Comparison of ENCODE assay signal across 16 mouse cellular contexts in genomic region chr1:172509983-172510382, GRCm38 (mm10). TPM values are rescaled to one million over a fixed set of nuclear protein-coding genes. Genes with fewer than 3 reads are reported as not detected.
DNase-seq lines count a peak whose midpoint lies in the region; ATAC-seq lines count a peak whose summit lies in the region.
"Had no signal": no experiment of that assay in that cellular context is flagged by ENCODE, and none has a peak within 500 bp of the region (broad histone marks: within the 10 kb centered on the region; RNA-seq: fewer than 3 reads in every experiment).

No protein-coding gene starts in this region.

- peaks cover 42% of the 10 kb centered on the region for H3K36me3 ChIP-seq in heart, embryonic 12.5 days
- H3K36me3 ChIP-seq in liver, embryonic 11.5 days (ENCODE audit: control insufficient read depth, insufficient read depth, low read length) = peaks cover 17% of the 10 kb centered on the region
- peaks cover 26% of the 10 kb centered on the region for H3K36me3 ChIP-seq in intestine, embryonic 16.5 days (ENCODE audit: control insufficient read depth, insufficient read depth, low read length)
- H3K36me3 ChIP-seq in stomach, embryonic 15.5 days = peaks cover 26% of the 10 kb centered on the region
- H3K36me3 ChIP-seq: midbrain, embryonic 13.5 days had no signal

- ATAC-seq in heart, embryonic 12.5 days (ENCODE audit: insufficient number of reproducible peaks, low FRiP score) = no peak
- no peak for ATAC-seq in liver, embryonic 11.5 days (replicated peaks; ENCODE audit: low FRiP score)
- peak; percentile 33 for ATAC-seq in intestine, embryonic 16.5 days
- ATAC-seq in stomach, embryonic 15.5 days (ENCODE audit: insufficient read depth, low FRiP score, low read depth) = peak; percentile 61
- no peak for ATAC-seq in granulocyte monocyte progenitor cell, adult 5-6 weeks (replicated peaks; ENCODE audit: poor library complexity, severe bottlenecking)
- ATAC-seq: forebrain, embryonic 16.5 days; midbrain, embryonic 13.5 days had no signal

- no peak overlapping the region for H3K9ac ChIP-seq in heart, embryonic 12.5 days
- H3K9ac ChIP-seq in liver, embryonic 11.5 days (ENCODE audit: low read depth, low read length) = no peak overlapping the region
- H3K9ac ChIP-seq in intestine, embryonic 16.5 days (ENCODE audit: low read depth, low read length) = no peak overlapping the region
- H3K9ac ChIP-seq in stomach, embryonic 15.5 days = no peak overlapping the region
- H3K9ac ChIP-seq: midbrain, embryonic 13.5 days had no signal

- peak overlapping the region; percentile 56; the same call in 1 of the 2 replicates for H3K27ac ChIP-seq in heart, embryonic 12.5 days (ENCODE audit: poor library complexity, severe bottlenecking)
- H3K27ac ChIP-seq in liver, embryonic 11.5 days (ENCODE audit: low read depth, low read length) = no peak overlapping the region
- H3K27ac ChIP-seq in intestine, embryonic 16.5 days (ENCODE audit: low read length) = peak overlapping the region; percentile 56; the same call in 1 of the 2 replicates
- H3K27ac ChIP-seq in stomach, embryonic 15.5 days = peak overlapping the region; percentile 81
- H3K27ac ChIP-seq: layer of hippocampus, adult 2 months; macrophage; midbrain, embryonic 13.5 days had no signal

- H3K27me3 ChIP-seq in heart, embryonic 12.5 days (replicated peaks) = no peaks in the 10 kb centered on the region
- H3K27me3 ChIP-seq in liver, embryonic 11.5 days (replicated peaks; ENCODE audit: control insufficient read depth, insufficient read depth, low read length) = no peaks in the 10 kb centered on the region
- no peaks in the 10 kb centered on the region for H3K27me3 ChIP-seq in intestine, embryonic 16.5 days (replicated peaks; ENCODE audit: control insufficient read depth, insufficient read depth, low read length)
- H3K27me3 ChIP-seq in stomach, embryonic 15.5 days (replicated peaks) = no peaks in the 10 kb centered on the region

- H3K4me2 ChIP-seq in heart, embryonic 12.5 days = no peak overlapping the region
- peak overlapping the region; percentile 5; the same call in 1 of the 2 replicates for H3K4me2 ChIP-seq in liver, embryonic 11.5 days
- H3K4me2 ChIP-seq in intestine, embryonic 16.5 days (ENCODE audit: low read depth, low read length) = peak overlapping the region; percentile 30
- H3K4me2 ChIP-seq in stomach, embryonic 15.5 days = peak overlapping the region; percentile 38
- H3K4me2 ChIP-seq: midbrain, embryonic 13.5 days had no signal

- H3K4me3 ChIP-seq in heart, embryonic 12.5 days = no peak overlapping the region
- H3K4me3 ChIP-seq in liver, embryonic 11.5 days (ENCODE audit: low read depth, low read length) = no peak overlapping the region
- H3K4me3 ChIP-seq in intestine, embryonic 16.5 days (ENCODE audit: low read length) = peak overlapping the region; percentile 3; the same call in 1 of the 2 replicates
- no peak overlapping the region for H3K4me3 ChIP-seq in stomach, embryonic 15.5 days (replicated peaks)
- H3K4me3 ChIP-seq: erythroblast, embryonic 14.5 days; layer of hippocampus, adult 2 months; midbrain, embryonic 13.5 days had no signal

- 46% methylated on average over 8 of the region's 8 CpGs for WGBS in heart, embryonic 12.5 days
- WGBS in liver, embryonic 11.5 days = 45% methylated on average over 8 of the region's 8 CpGs
- 37% methylated on average over 8 of the region's 8 CpGs for WGBS in intestine, embryonic 16.5 days
- 45% methylated on average over 8 of the region's 8 CpGs for WGBS in stomach, embryonic 15.5 days

- intact Hi-C loops in heart, postnatal 10 days (cut with DNase I) = loop anchor here (10.0 kb wide), 1 partner anchor 305 kb away; the partner anchor contains the start of gene Pea15a

- no peak for DNase-seq in heart, postnatal 10 days
- no peak for DNase-seq in liver, embryonic 11.5 days (ENCODE audit: low spot score)
- DNase-seq in liver = no peak
- no peak for DNase-seq in testis, postnatal 14 days (ENCODE audit: low spot score)
- DNase-seq: cerebellum, adult 8-10 months; heart, postnatal 4 days had no signal

- peaks cover 84% of the 10 kb centered on the region for H3K4me1 ChIP-seq in heart, embryonic 12.5 days (replicated peaks)
- peaks cover 37% of the 10 kb centered on the region for H3K4me1 ChIP-seq in liver, embryonic 11.5 days (replicated peaks; ENCODE audit: control insufficient read depth, insufficient read depth, low read length)
- peaks cover 15% of the 10 kb centered on the region for H3K4me1 ChIP-seq in intestine, embryonic 16.5 days (ENCODE audit: control insufficient read depth, insufficient read depth, low read length)
- peaks cover 30% of the 10 kb centered on the region for H3K4me1 ChIP-seq in stomach, embryonic 15.5 days

- H3K9me3 ChIP-seq in heart, embryonic 12.5 days (replicated peaks) = no peaks in the 10 kb centered on the region
- no peaks in the 10 kb centered on the region for H3K9me3 ChIP-seq in liver, embryonic 11.5 days (ENCODE audit: control insufficient read depth, low read length)
- H3K9me3 ChIP-seq in intestine, embryonic 16.5 days (ENCODE audit: control insufficient read depth, low read length) = no peaks in the 10 kb centered on the region
- H3K9me3 ChIP-seq in stomach, embryonic 15.5 days = no peaks in the 10 kb centered on the region
- H3K9me3 ChIP-seq: midbrain, embryonic 13.5 days had no signal

RNA-seq across cellular contexts. Expression of gene Tagln2, which starts 10.1 kb away (rescaled TPM):
- 351 and 387 TPM in 2 replicates for polyA plus RNA-seq in heart, embryonic 12.5 days (2016; fragmentation: Nextera tagmentation; extraction: Ambion mirVana)
- total RNA-seq in heart, postnatal 10 days (2021) = 100 to 1,000 TPM; 173 to 178 TPM
- 248 and 257 TPM in 2 replicates for polyA plus RNA-seq in liver, embryonic 11.5 days (2014; fragmentation: Nextera tagmentation; extraction: Ambion mirVana)
- polyA plus RNA-seq in intestine, embryonic 16.5 days (2015; fragmentation: Nextera tagmentation; extraction: Ambion mirVana) = 469 and 470 TPM in 2 replicates
- 341 and 366 TPM in 2 replicates for polyA plus RNA-seq in stomach, embryonic 15.5 days (2015; fragmentation: Nextera tagmentation; extraction: Ambion mirVana)
- total RNA-seq in granulocyte monocyte progenitor cell, adult 5-6 weeks (2014; fragmentation: Nextera tagmentation) = 629 and 731 TPM in 2 replicates
- 281 and 350 TPM in 2 replicates for total RNA-seq in granulocyte monocyte progenitor cell, adult 5-6 weeks (2017)

RNA-seq across cellular contexts. Expression of gene Cfap45, which starts 10.6 kb away (rescaled TPM):
- 1.7 and 3.0 TPM in 2 replicates for polyA plus RNA-seq in heart, embryonic 12.5 days (2016; fragmentation: Nextera tagmentation; extraction: Ambion mirVana)
- 1 to 10 TPM; 1.8 to 2.8 TPM for total RNA-seq in heart, postnatal 10 days (2021)
- polyA plus RNA-seq in liver, embryonic 11.5 days (2014; fragmentation: Nextera tagmentation; extraction: Ambion mirVana) = 0.77 and 1.4 TPM in 2 replicates
- 1.1 and 1.3 TPM in 2 replicates for polyA plus RNA-seq in intestine, embryonic 16.5 days (2015; fragmentation: Nextera tagmentation; extraction: Ambion mirVana)
- polyA plus RNA-seq in stomach, embryonic 15.5 days (2015; fragmentation: Nextera tagmentation; extraction: Ambion mirVana) = 2.4 TPM in 2 replicates
- not detected in 2 replicates for total RNA-seq in granulocyte monocyte progenitor cell, adult 5-6 weeks (2014; fragmentation: Nextera tagmentation)
- total RNA-seq in granulocyte monocyte progenitor cell, adult 5-6 weeks (2017) = 0.46 TPM in 1 of 2 replicates, not detected in the other
- total RNA-seq: gastrocnemius, adult 8-10 months had no signal

RNA-seq across cellular contexts. Expression of gene Igsf9, which starts 28.4 kb away (rescaled TPM):
- 11.4 and 11.8 TPM in 2 replicates for polyA plus RNA-seq in heart, embryonic 12.5 days (2016; fragmentation: Nextera tagmentation; extraction: Ambion mirVana)
- total RNA-seq in heart, postnatal 10 days (2021) = 1 to 10 TPM; 1.0 to 1.4 TPM
- polyA plus RNA-seq in liver, embryonic 11.5 days (2014; fragmentation: Nextera tagmentation; extraction: Ambion mirVana) = 9.7 and 13.8 TPM in 2 replicates
- polyA plus RNA-seq in intestine, embryonic 16.5 days (2015; fragmentation: Nextera tagmentation; extraction: Ambion mirVana) = 109 and 110 TPM in 2 replicates
- polyA plus RNA-seq in stomach, embryonic 15.5 days (2015; fragmentation: Nextera tagmentation; extraction: Ambion mirVana) = 49.0 and 50.1 TPM in 2 replicates
- not detected in 2 replicates for total RNA-seq in granulocyte monocyte progenitor cell, adult 5-6 weeks (2014; fragmentation: Nextera tagmentation)
- total RNA-seq in granulocyte monocyte progenitor cell, adult 5-6 weeks (2017) = not detected in 2 replicates
- polyA plus RNA-seq: erythroblast, embryonic 14.5 days had no signal

RNA-seq across cellular contexts. Expression of gene Slamf9, which starts 34.8 kb away (rescaled TPM):
- polyA plus RNA-seq in heart, embryonic 12.5 days (2016; fragmentation: Nextera tagmentation; extraction: Ambion mirVana) = 0.95 and 1.3 TPM in 2 replicates
- 1 to 10 TPM; 1.3 to 1.4 TPM for total RNA-seq in heart, postnatal 10 days (2021)
- polyA plus RNA-seq in liver, embryonic 11.5 days (2014; fragmentation: Nextera tagmentation; extraction: Ambion mirVana) = 0.55 and 1.4 TPM in 2 replicates
- 1.6 and 2.3 TPM in 2 replicates for polyA plus RNA-seq in intestine, embryonic 16.5 days (2015; fragmentation: Nextera tagmentation; extraction: Ambion mirVana)
- polyA plus RNA-seq in stomach, embryonic 15.5 days (2015; fragmentation: Nextera tagmentation; extraction: Ambion mirVana) = 0.79 and 1.0 TPM in 2 replicates
- not detected in 2 replicates for total RNA-seq in granulocyte monocyte progenitor cell, adult 5-6 weeks (2014; fragmentation: Nextera tagmentation)
- 0.26 TPM in 1 of 2 replicates, not detected in the other for total RNA-seq in granulocyte monocyte progenitor cell, adult 5-6 weeks (2017)
- total RNA-seq: gastrocnemius, adult 8-10 months had no signal
- polyA plus RNA-seq: erythroblast, embryonic 14.5 days; forebrain, embryonic 16.5 days had no signal

RNA-seq across cellular contexts. Expression of gene Vsig8, which starts 45.8 kb away (rescaled TPM):
- polyA plus RNA-seq in heart, embryonic 12.5 days (2016; fragmentation: Nextera tagmentation; extraction: Ambion mirVana) = 0.24 and 0.33 TPM in 2 replicates
- under 1 TPM in 1 of 2 experiments, not detected in 1; 0.24 TPM for total RNA-seq in heart, postnatal 10 days (2021)
- not detected in 2 replicates for polyA plus RNA-seq in liver, embryonic 11.5 days (2014; fragmentation: Nextera tagmentation; extraction: Ambion mirVana)
- polyA plus RNA-seq in intestine, embryonic 16.5 days (2015; fragmentation: Nextera tagmentation; extraction: Ambion mirVana) = 0.15 and 0.31 TPM in 2 replicates
- 0.46 and 1.8 TPM in 2 replicates for polyA plus RNA-seq in stomach, embryonic 15.5 days (2015; fragmentation: Nextera tagmentation; extraction: Ambion mirVana)
- not detected in 2 replicates for total RNA-seq in granulocyte monocyte progenitor cell, adult 5-6 weeks (2014; fragmentation: Nextera tagmentation)
- not detected in 2 replicates for total RNA-seq in granulocyte monocyte progenitor cell, adult 5-6 weeks (2017)
- total RNA-seq: gastrocnemius, adult 8-10 months had no signal
- polyA plus RNA-seq: erythroblast, embryonic 14.5 days had no signal

Comparison
In these comparisons a context has a peak if more than half of its experiments do, and no peak if none do; other contexts are left out.
1. ATAC-seq: peak in intestine, embryonic 16.5 days (single experiment) and stomach, embryonic 15.5 days (single experiment); none in heart, embryonic 12.5 days (single experiment), liver, embryonic 11.5 days (single experiment) and granulocyte monocyte progenitor cell, adult 5-6 weeks (single experiment).